Mouse (Mus musculus) NIH3T3 (cell line): ENCODE data around the gene Thsd7a.
A peak's percentile ranks its signal among the peaks of the same experiment; 100 is the strongest.

Experiments
- DNase-seq: peaks from one replicate; pipeline ENCODE4 v3.0.0-alpha.2; 2012; ENCODE audit warnings: low read depth

Thsd7a gene

DNA sequence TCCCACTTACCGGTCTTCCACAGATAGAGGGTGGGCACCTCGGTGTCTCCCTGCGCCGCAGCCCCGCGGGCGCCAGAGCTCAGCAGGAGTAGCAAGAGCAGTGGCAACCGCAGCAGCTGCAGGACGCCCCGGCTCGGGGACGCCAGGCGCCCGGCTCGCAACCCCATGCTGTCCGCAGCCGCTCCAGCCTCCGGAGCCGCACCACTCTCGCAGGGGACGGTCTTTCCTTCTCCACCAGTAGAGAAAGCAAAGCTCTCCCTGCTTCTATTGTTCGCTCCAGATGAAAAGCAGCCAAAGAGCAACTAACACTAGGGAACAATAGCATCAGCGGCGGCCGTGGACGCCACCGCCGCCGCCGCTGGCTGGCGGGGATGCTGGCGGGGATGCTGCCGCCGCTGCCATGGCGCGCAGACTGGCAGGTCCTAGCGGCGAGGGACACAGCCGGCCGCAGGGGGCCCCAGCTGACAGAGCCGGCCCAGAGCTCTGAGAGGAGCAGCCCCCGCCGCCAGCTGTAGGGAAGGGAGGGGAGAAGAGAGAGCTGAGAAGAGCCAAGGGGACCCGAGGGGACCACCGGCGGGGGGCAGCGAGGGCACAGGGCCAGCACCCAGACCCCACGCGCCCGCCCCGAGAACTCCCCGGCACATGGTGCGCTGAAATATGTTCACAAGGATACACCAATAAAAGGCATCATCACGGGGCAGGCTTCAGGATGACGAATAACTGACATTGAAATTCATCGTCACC lies at the start of gene Thsd7a:
Gene Thsd7a, minus strand, starts transcription at position 624 of the 744 bp plus-strand sequence.
- peak; percentile 73 for DNase-seq

DNA sequence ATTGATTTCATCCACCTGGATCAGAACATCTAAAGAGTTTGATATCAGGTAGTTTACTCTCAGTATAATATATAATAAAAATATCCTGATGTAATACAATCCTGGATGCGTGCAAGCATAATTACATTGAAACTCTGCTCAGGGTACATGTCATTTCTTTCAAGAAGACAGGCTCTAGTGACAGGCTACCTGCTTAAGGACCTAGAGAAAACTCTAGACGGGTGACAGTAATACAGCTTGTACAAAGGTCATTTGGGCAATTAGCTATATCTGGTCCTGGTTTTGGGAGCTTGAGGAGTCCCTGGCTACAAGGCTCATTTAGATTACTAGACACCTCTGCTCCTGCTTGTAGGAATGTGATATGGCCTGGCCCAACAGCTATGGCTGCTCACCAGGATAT lies 37.9 kb upstream of the Thsd7a start:
- no peak for DNase-seq

DNA sequence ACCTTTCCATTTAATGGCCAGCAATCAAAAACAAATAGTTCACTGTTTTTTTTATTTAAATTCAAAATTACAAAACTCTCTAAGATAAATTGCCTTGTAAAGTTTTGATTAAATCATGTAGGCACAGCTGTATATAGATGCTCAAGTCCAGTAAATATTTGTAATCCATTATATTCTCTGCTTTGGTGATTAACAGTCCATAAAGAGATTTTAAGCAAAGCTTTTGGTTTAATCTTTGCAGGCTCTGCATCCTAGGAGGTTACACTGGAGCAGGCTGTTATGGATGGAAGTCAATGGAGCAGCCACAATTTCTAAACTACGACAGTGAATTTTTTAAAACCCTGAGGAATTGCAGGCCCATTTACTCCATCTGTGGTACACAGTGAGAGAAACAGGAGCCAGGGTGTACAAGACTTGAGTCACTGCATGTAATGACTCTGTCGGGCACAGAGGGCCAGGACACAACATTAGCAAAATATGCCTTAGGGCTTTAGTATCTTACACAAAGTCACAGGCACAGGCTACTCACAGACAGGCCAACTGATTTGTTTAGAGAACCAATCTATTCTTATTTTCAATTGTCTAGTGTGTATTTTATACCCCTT lies 37.3 kb upstream of the Thsd7a start:
- no peak for DNase-seq

DNA sequence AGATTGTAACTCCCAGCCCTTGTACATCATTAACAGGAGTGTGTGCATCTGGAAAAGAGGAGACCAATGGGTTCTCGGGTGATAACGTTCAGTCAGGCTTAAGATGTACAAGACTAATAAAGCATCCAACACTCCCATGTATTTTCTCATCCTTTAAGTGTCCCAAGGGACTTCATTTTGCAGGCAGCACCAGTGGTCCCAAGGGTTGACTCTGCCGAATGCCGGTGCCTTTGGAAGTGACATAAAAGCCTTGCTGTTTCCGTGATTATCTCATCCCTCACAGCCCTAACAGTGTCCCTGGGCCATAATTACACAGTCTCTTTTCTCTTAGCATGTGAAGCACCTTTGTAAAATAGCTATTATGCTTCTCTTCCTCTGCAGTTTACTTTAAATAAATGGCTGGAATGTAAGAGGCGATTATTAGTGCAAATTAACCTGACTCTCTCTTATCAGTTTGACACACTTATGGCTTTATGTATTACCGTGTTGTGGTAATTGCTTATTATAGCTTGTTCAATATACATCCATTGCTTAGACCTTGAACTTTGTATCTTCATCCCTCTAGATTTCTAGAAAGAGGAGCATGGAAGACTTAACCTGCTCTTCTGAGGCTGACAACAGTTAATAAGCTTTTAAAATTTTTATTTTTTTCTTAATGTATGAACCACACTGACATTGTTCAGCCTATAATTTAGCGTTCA lies 35.9 kb upstream of the Thsd7a start:
- no peak for DNase-seq

DNA sequence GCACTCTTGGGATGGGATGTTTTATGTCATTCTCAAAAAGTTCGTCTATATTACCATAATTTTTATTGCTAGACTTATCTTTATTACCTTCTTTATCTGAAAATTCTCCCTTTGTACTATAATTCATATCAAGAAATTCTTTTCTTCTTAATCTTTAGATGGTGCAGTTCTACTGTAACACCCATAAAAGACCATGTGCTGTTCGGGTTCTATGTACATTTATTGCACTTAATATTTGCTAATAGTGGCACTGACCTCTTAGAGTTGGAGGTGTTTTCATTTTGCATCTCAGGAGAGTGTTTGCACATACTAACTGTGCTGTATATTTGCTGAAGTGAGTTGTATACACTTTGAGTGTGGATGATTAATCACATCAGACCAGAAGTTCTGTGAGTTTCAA lies 23.6 kb upstream of the Thsd7a start:
- no peak for DNase-seq

DNA sequence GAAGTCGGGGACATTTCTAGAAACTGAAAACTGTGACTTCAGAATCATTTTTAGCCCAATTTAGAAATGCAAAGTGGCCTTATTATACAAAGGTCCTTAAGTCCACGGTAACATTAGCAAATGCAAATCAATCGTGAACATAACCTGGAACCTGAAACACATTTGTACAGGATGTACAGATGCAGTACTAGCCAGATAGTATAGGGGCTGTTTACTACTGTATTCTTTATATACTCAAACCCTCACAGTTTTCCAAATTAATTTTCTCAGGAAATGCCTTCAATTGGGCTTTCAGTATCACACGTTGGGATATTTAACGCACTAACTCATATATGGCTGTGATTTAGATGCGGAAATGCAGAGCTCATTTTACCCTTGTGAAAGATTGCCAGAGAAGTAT lies 16.0 kb upstream of the Thsd7a start:
- no peak for DNase-seq

DNA sequence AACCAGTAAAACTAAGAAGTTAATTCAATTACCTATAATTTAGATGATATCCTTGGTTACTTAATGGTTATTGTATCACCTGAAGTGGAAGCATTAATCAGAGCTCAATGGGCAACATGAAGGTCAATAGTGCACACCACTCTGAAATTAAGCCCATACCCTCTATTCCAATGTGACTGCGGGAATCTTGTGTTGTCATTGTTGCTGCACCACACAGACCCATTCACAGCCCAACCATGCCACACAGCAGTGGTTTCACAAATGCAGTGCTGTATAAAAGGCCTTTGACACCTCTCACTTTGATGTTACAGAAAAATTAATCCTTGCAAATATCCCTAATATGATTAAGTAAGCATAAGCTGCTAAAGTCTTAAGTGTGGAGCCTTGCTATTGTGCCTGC lies 15.4 kb upstream of the Thsd7a start:
- no peak for DNase-seq

DNA sequence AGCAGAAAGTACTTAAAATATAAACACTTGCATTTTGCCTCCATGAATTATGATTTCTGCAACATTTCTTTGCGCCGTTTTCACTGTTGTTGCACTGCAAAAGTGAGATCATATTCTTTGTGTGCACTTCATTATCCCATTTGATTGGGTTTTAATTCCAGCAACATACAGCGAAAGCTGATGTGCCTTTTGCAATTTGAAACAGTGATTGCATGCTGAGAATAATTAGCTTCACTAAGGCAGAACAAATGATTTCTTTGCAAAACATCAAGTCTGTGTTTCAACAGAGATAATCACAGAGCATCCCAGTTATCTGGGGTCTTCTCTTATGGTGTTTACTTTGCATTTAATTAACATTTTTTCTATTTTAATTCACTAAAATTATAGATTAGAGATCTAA lies 14.6 kb upstream of the Thsd7a start:
- DNase-seq, result no peak

DNA sequence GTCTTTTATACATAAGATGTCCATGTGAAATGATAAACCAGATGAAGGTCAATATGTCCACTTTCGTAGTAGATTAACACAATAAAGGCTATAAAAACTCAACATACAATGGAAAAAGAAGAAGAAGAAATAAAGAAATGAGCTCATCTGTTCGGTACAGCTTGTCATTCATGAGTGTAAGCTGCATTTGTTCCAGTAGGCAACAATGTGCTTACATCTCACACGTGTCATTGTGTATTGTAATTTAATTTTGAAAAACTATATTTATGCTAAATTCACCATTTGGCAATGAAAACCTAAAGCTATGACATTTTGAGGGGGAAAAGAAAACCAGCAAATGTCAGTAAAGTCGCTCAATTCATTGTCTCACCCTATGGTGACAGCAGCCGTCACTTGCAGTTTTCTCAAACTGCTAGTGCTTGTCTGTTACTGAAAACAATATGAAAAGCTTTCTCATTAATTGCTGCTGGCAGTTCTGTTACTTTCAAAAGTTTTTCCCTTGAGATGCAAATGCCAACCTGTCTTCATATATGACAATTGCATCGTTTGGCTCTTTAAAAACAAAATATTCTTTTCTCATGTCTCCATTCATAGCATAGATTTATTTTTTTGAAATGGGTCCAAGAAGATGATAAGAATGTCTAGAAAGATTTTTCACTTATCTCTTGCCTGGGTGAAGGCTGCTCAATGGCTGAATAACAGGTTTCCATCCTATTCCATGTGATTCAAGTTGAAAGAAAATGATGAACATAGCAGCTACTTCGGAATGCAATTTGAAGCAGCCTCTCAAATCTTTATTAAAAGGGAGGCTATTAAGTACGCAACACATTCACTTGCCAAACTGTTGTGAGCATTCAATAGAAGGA lies 10.4 kb upstream of the Thsd7a start:
- DNase-seq, result no peak

DNA sequence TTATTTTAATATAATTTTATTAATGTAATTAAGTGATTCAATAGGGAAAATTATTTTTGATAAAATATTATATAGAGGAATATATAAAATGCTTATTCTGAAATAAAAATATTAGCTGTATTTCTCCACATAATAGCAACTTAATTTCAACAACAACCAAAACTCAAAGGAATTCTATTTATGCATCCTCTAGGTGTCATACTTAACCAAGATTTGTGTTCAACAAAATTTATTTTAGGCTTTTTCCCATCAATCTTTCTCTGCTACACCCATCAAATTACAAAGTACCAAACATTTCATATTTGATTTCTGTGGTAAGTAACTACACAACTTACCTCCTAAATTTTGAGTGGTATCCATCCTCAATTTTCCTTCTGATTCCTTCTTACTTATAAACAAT lies 3.1 kb upstream of the Thsd7a start:
- DNase-seq, result peak; percentile 52

DNA sequence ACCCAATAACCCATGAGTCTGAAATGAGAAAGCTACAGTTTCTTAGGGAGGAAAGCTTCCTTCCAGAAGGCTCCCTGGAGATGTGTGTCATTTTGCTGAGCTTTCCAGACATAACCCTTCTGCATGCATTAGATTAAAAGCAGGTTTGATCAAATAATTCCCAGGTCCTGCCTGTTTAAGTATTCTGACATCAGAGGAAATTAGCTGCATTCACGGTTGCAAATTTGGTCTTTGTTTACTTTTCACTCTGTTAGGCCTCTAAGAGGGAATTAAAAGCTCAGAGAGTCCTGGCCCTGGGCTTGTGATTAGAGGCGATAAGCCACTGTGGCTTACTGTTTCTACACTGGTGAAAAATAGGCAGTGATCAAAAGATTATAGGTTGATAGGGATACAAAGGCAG lies 1.2 kb upstream of the Thsd7a start:
- no peak for DNase-seq

DNA sequence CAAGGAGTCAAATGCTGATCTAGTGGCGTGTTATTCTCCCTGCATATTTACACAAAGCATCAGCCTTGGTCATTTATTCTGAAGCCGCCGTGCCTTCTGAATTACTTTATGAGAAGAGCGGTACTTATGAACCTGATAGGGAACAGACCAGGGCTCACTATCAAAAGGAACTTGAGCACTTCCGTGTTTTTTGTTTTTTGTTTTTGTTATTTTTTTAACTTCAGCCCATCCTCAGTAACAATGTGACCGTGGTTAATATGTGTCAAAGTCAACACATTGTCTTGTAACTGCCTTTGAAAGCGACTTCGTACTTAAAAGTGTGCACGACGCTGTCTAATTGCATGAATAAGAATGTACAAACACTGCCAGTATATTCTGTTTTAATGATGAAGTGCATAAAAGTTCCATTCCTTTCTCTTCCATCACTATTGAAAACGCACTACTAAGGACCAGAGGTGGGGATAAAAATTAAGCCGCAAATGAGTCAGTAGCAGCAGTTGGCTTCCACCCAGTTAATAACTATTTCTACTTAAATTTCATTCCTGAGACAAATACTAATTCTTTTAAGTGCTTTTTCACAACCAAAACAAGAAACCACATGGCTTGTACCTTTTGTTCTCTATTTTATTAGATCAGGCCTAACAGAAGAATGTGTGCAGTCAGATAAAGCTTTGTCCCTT lies 461 bp upstream of the Thsd7a start:
- no peak for DNase-seq

DNA sequence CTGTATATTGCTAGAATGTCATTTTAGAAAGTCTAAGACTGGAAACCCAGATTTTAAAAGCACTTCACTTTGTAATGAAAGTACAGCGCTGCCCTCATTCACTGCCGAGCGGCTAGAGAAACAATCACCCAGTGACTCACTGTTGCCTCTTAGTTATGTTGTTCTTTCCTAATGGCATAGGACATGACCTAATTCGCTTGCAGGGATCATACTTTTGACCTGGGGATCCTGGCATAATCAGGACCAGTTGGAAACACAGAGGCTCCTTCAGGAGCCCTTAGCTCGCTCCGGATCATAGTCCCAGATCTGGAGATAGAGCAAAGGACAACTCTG lies 790 bp downstream of the Thsd7a start:
- peak; percentile 70 for DNase-seq

DNA sequence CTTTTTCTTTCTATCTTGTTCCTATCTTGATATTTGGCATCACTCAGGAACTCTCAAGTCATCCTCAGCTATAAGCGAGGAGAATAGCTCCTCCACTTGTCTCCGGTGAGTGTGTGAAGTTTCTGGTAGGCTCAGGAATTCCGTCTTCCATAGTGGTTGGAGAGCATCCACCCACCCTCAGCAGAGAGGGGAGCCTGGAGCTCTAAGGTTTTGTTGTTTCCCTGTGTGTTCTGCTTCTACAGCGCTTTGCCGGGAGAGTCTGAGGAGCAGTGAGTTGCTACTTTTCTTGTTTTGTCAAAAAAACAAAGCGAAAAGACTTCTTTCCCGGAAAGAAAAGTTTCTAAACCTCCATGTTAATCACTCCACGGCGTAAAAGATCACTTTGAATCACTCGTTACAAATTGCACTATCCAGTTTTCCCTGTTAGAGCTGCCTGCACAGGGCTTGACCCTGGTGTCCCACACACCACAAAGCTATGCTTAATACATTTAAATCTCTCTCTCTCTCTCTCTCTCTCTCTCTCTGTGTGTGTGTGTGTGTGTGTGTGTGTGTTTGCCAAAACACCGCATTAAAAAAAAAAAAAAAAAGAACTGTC lies 1.3 kb downstream of the Thsd7a start:
- DNase-seq, result peak; percentile 78

DNA sequence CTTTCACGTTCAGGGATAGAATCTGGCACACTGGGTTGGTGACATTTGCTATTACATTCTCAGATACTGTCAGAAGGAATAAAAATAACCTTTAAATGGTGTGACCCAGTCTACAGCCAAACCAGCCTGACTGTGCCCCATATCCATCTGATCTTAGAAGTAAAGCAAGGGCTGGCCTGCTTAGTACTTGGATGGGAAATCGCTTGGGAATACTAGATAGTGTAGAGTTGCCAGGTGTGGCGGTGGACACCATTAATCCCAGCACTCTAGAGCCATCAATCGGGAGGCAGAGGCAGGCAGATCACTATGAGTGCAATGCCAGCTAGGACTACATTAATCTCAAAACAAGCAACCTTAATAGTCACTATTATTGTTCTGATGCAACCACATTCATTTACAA lies 6.4 kb downstream of the Thsd7a start:
- DNase-seq, result no peak

DNA sequence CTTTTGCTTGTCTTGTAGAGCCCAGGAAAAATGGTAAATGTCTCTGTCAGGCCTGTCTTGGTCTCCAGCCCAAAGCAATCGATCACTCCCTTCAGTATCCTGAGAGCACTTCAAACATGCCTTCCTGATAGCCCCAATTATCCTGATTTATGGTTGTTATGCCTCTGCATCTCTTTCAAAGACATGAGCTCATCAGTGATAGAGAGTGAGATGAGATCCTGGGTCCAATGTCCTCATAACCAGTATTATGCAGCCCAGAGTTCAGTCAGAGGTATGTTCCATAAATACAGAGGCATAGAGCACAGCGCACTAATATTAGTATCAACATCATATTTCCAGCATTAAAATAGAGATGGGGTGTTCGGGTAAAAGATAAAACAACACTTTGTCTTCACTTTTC lies 15.3 kb downstream of the Thsd7a start:
- DNase-seq, result no peak

DNA sequence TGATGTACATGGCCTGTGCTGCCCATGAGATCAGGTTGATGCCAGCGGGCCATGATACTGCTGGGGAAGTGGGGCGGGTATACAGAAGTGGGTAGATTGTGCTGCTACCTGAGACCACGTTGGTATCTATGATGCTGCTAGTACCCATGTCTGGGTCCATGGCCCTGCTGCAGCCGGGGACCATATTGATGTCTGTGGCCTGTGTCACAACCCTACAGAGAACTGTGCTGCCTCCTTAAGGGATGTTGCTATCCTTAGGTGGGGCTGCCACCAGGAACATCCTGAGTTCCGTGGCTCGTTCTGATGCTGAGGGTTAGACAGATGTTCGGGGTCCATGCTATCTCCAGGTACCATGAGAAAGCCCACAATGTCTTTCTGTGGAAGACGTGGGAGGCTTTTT lies 33.1 kb downstream of the Thsd7a start:
- no peak for DNase-seq

DNA sequence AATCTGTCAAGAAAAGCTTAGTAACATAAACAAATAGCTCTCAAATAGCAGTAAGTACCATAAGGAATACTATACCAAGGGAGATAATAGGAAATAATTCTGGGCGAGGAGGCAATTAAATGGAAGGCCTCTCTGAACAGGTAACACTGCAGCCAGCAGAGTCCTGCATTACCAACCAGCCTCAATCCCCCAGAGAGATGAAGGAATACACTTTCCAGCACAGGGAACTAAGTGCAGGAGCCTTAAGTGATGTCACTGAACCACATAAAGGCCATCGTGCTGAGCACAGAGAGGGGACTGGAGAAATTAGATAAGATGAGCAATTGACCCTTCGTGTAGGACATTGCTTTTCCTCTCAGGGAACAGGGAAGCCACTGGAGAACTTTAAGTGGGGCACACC lies 36.6 kb downstream of the Thsd7a start:
- DNase-seq, result no peak

DNA sequence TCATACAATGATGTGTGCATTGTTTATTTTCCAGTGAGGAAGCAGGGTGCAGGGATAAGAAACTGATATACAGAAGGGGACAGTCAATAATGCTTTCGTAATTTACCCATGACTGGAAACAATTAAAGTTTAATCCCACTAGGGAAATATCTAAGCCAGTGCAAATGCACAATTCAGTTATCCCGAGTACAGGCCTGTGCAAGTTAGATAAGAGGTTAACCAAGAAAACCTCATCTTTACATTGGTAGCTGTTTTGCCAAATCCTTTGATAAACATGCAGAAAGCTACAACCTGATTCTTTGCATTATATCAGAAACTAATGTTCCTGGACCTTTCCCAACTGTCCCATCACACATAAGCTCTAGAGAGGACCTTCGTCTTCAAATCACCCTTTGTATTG lies 46.3 kb downstream of the Thsd7a start:
- DNase-seq, result no peak

DNA sequence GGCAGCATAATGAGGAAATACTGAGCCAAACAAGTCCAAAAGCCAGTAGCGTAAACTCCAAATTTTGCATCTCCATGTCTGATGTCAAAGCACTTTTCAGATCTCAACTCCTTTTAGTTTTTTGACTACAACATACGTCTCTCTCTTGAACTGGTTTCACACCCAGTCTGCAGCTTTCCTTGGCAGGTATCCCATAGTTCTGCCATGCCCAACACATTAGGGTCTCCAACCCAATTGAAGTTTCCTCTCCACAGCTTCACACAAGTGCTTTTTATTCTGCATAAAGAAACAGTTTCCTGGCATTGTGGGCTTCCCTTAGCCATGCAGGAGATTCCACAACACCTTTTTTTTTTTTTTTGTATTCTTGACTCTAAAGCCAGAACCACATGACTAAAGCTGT lies 50.1 kb downstream of the Thsd7a start:
- DNase-seq, result no peak

DNA sequence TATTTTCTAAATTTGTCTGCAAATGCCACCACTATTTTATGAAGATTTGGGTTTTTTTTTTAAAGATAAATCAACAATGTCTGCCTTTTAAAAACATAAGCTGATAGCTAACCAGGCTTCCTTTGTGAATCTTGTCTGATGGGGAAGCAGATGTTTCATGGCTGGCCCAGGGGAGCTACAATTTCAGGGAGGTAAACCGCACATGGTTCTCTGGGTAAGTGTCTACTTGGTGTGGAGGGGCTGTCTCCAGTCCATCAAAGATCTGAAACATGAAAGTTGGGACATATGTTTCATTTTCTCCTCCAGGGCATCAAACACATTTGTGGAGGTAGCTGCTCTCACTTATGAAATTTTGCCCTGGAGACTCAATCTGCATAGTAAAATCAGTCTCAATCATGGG lies 55.5 kb downstream of the Thsd7a start:
- no peak for DNase-seq

DNA sequence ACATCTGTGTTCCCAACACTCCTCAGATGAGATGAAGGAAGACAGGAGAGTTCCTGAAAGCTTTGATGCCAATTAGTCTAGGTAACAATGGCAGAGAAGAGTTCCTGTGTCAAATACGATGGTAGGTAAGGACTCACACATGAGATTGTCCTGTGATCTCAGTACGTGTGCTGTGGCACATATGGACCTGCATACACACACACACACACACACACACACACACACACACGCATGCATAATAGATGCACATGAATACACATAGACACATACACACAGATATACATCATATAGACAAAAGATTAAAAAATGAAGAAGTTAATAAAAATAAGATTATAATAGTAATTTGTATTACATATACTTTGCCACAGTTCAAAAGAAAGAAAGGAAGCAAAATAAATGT lies 56.0 kb downstream of the Thsd7a start:
- DNase-seq, result no peak
